Mouse (Mus musculus) frontal cortex, postnatal 36 days (tissue): ENCODE measurements at regions not wholly inside any gene's neighbourhood (a gene's known extent, or its start where the extent isn't known, plus 50 kb on each side); places are given as distances from the start of the nearest gene placed in this dataset.

Experiments
- DNase-seq, 2 experiments: peaks; one replicate each; pipeline ENCODE4 v3.0.0; 2022; ENCODE audit warnings: low spot score in 2 of 2

GRCm38 (mm10) chr8:9048116-9048515 lies 357.8 kb upstream of the Arglu1 start:
- DNase-seq: no peak

- no peak for DNase-seq
These were observed 352.8 kb upstream of the Arglu1 start for GRCm38 (mm10) chr8:9042835-9043792.

GRCm38 (mm10) chr8:9029156-9029555 lies 338.8 kb upstream of the Arglu1 start:
- DNase-seq: peak in 1 of 2 experiments; percentile 7

GRCm38 (mm10) chr8:9027672-9028071 lies 337.4 kb upstream of the Arglu1 start:
- no peak for DNase-seq

GRCm38 (mm10) chr8:9025872-9026271 lies 335.6 kb upstream of the Arglu1 start:
- no peak for DNase-seq

GRCm38 (mm10) chr8:9025378-9025777 lies 335.1 kb upstream of the Arglu1 start:
- DNase-seq: no peak

GRCm38 (mm10) chr8:9020744-9021143 lies 330.4 kb upstream of the Arglu1 start:
- no peak for DNase-seq

GRCm38 (mm10) chr8:9020180-9020579 lies 329.9 kb upstream of the Arglu1 start:
- DNase-seq: no peak

GRCm38 (mm10) chr8:9011785-9012510 lies 321.6 kb upstream of the Arglu1 start:
- DNase-seq: no peak

GRCm38 (mm10) chr8:9008006-9008780 lies 317.9 kb upstream of the Arglu1 start:
- no peak for DNase-seq

- no peak for DNase-seq
These were observed 309.6 kb upstream of the Arglu1 start for GRCm38 (mm10) chr8:8999914-9000313.

- DNase-seq: no peak
These were observed 307.3 kb upstream of the Arglu1 start for GRCm38 (mm10) chr8:8997621-8998020.

- DNase-seq: peak; percentile 33 to 36
These were observed 304.4 kb upstream of the Arglu1 start for GRCm38 (mm10) chr8:8994596-8995189.

- DNase-seq: peak; percentile 28 to 64
These were observed 303.7 kb upstream of the Arglu1 start for GRCm38 (mm10) chr8:8994008-8994407.

GRCm38 (mm10) chr8:8992461-8993032 lies 302.2 kb upstream of the Arglu1 start:
- DNase-seq: peak; percentile 80 to 86

GRCm38 (mm10) chr8:8991026-8991425 lies 300.7 kb upstream of the Arglu1 start:
- DNase-seq: no peak

GRCm38 (mm10) chr8:8986068-8986467 lies 295.7 kb upstream of the Arglu1 start:
- no peak for DNase-seq

GRCm38 (mm10) chr8:8985395-8985794 lies 295.1 kb upstream of the Arglu1 start:
- DNase-seq: no peak

- no peak for DNase-seq
These were observed 294.5 kb upstream of the Arglu1 start for GRCm38 (mm10) chr8:8984829-8985251.

GRCm38 (mm10) chr8:8984159-8984828 lies 294.0 kb upstream of the Arglu1 start:
- DNase-seq: no peak
